Mouse (Mus musculus): ENCODE measurements around the gene Intu. TPM values are rescaled to one million over a fixed set of nuclear protein-coding genes. Genes with fewer than 3 reads are reported as not detected.

Gene Intu
- polyA plus RNA-seq, 1 experiment from 2014 or later, result 2.8 TPM

DNA sequence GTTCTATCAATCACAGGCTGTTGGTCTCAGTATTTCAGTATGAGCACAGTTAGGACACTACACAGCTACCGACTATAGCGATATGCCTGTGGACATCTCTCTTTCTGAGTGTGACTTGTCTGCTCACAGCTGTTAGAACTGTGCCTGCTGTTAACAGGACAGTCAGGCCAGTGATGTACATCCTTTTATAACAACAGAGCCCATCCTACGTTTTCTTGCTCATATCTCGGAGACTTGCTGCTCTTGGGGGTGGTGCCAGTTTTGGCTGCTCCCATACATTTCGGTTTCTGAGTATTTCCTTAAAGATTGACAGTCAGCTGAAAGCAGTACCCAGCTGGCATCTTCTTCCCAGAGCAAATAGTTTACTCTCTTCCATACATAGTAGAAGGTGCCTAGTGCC, 125.3 kb downstream of the Intu start:
- no peak overlapping the region for H3K9ac ChIP-seq
- no peaks in the 10 kb centered on the region for H3K27me3 ChIP-seq (replicated peaks)
- H3K4me3 ChIP-seq, result no peak overlapping the region
- WGBS, result 80% methylated on average over 5 of the region's 5 CpGs
- H3K36me3 ChIP-seq, result peaks cover 19% of the 10 kb centered on the region
- no peak overlapping the region for H3K27ac ChIP-seq (replicated peaks)
- no peak overlapping the region for H3K4me2 ChIP-seq
- no peak for ATAC-seq (ENCODE audit: extremely low read depth, insufficient number of reproducible peaks, low FRiP score, low TSS enrichment)
- H3K4me1 ChIP-seq, result peaks cover 6% of the 10 kb centered on the region
- H3K9me3 ChIP-seq, result no peaks in the 10 kb centered on the region

GRCm38 (mm10) chr3:40660231-40660630, 129.1 kb downstream of the Intu start:
- H3K4me2 ChIP-seq, result no peak overlapping the region
- no peak overlapping the region for H3K9ac ChIP-seq
- no peak for ATAC-seq (ENCODE audit: extremely low read depth, insufficient number of reproducible peaks, low FRiP score, low TSS enrichment)
- H3K4me1 ChIP-seq, result no peaks in the 10 kb centered on the region
- H3K27ac ChIP-seq (replicated peaks), result no peak overlapping the region
- H3K4me3 ChIP-seq, result no peak overlapping the region
- WGBS, result 78% methylated on average over 2 of the region's 2 CpGs
- H3K36me3 ChIP-seq, result peaks cover 24% of the 10 kb centered on the region
- H3K9me3 ChIP-seq, result no peaks in the 10 kb centered on the region
- H3K27me3 ChIP-seq (replicated peaks), result no peaks in the 10 kb centered on the region

DNA sequence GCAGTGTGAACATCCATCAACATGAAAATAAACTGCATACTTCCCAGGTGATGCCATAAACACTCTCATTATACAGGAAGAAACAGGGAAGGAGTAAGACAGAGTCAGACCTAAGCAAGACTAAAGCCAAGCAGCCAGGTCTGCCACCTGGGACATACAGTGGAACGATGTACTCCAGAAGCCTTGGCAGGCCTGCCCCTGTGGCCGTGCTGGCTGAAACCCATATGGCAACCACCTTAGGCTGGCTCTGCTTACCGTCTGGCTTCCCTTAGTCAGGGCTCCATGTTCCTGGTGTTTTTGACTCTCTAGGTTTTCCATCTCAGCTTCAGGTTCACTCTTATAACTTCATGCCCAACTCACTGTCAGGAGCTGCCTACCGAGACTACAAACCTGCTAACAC, 135.0 kb downstream of the Intu start:
- Histone ChIP-seq H3K36me3 (peaks cover 21% of the 10 kb centered on the region), H3K4me1 (peaks cover 17% of the 10 kb centered on the region), H3K9ac (no peak overlapping the region; the same call in 1 of the 2 replicates), H3K9me3 (no peaks in the 10 kb centered on the region), H3K4me3 (no peak overlapping the region), H3K4me2 (no peak overlapping the region), H3K27me3 (replicated peaks) (no peaks in the 10 kb centered on the region), H3K27ac (replicated peaks) (no peak overlapping the region)
- WGBS, result 66% methylated on average over 4 of the region's 4 CpGs
- ATAC-seq (ENCODE audit: extremely low read depth, insufficient number of reproducible peaks, low FRiP score, low TSS enrichment), result no peak

DNA sequence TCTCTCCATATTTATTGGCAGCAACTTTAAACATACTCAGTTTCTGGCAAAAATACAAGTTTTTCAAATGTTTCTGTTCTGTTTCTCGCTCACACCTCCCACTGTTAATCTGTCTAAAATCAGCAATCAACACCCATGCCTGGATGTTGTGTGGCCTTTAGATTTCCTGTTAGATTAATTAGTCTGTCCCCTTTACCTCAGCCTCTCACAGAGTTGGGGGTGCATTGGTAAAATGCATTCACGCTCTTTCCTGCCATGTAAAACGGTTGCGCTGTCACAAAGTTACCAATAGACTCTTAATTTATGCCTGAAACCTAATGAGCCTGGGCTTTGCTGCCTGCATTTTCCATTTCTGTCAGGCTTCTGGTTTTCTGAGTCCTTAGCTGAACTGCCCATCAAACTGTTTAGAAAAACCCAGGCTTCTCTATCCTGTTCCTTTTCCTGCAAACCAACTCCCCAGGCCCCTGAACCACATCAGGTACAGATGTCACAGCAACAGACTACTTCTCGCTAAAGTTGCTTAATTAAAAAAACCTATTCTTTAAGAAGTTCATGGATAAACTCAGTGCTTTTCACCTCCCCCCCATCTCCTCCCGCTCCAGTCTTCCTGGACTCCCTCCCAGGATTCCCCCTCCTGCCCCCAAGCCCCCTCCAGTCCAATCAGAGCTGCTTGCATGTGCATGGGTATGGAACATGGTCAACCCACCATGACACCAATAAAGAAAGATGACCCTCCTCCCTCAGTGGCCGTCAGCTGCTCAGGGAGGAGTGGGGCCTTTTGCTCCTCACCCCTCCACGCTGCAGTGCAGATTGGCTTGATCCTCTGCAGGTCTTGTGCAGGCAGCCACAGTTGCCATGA, 136.0 kb downstream of the Intu start:
- Histone ChIP-seq H3K4me3 (no peak overlapping the region), H3K27me3 (replicated peaks) (no peaks in the 10 kb centered on the region), H3K36me3 (peaks cover 21% of the 10 kb centered on the region), H3K4me2 (no peak overlapping the region), H3K4me1 (peaks cover 17% of the 10 kb centered on the region), H3K9me3 (no peaks in the 10 kb centered on the region), H3K9ac (no peak overlapping the region), H3K27ac (replicated peaks) (no peak overlapping the region)
- no peak for ATAC-seq (ENCODE audit: extremely low read depth, insufficient number of reproducible peaks, low FRiP score, low TSS enrichment)
- 82% methylated on average over 8 of the region's 8 CpGs for WGBS

GRCm38 (mm10) chr3:40668889-40669288, 137.8 kb downstream of the Intu start:
- Histone ChIP-seq H3K4me1 (peaks cover 17% of the 10 kb centered on the region), H3K4me2 (no peak overlapping the region), H3K27ac (replicated peaks) (no peak overlapping the region), H3K4me3 (no peak overlapping the region), H3K36me3 (peaks cover 16% of the 10 kb centered on the region), H3K9me3 (no peaks in the 10 kb centered on the region), H3K9ac (no peak overlapping the region; the same call in 1 of the 2 replicates), H3K27me3 (replicated peaks) (no peaks in the 10 kb centered on the region)
- no peak for ATAC-seq (ENCODE audit: extremely low read depth, insufficient number of reproducible peaks, low FRiP score, low TSS enrichment)
- WGBS, result 24% methylated on average over 6 of the region's 6 CpGs

DNA sequence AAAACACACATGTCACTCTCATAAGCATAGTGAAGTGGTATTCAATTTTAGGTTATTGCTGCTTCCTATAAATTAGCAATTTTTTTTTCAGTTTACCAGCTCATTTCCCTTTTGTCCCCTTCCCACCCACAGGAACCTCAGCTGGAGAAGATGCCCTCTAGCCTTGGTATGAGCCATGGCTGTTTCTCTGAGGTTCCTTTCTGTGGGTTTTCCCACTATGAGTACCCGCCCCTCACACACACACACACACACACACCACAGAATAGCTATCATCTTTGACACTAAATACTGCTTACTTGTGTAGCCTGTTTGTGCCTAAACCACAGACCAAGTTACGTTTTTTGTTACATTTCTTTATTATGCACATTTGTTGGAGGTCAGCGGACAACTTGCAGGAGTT, 138.3 kb downstream of the Intu start:
- Histone ChIP-seq H3K36me3 (peaks cover 13% of the 10 kb centered on the region), H3K27ac (replicated peaks) (no peak overlapping the region), H3K4me1 (peaks cover 20% of the 10 kb centered on the region), H3K4me2 (no peak overlapping the region), H3K9ac (no peak overlapping the region), H3K27me3 (replicated peaks) (no peaks in the 10 kb centered on the region), H3K4me3 (no peak overlapping the region), H3K9me3 (no peaks in the 10 kb centered on the region)
- no peak for ATAC-seq (ENCODE audit: extremely low read depth, insufficient number of reproducible peaks, low FRiP score, low TSS enrichment)
- 92% methylated on average over 3 of the region's 3 CpGs for WGBS

GRCm38 (mm10) chr3:40673515-40673914, 142.4 kb downstream of the Intu start:
- WGBS, result 67% methylated on average over 1 of the region's 1 CpGs
- H3K4me1 ChIP-seq, result peaks cover 18% of the 10 kb centered on the region
- no peaks in the 10 kb centered on the region for H3K9me3 ChIP-seq
- no peak overlapping the region for H3K4me3 ChIP-seq
- H3K27ac ChIP-seq (replicated peaks), result no peak overlapping the region
- H3K9ac ChIP-seq, result no peak overlapping the region
- no peak for ATAC-seq (ENCODE audit: extremely low read depth, insufficient number of reproducible peaks, low FRiP score, low TSS enrichment)
- H3K27me3 ChIP-seq (replicated peaks), result no peaks in the 10 kb centered on the region
- peaks cover 4% of the 10 kb centered on the region; the same call in 1 of the 2 replicates for H3K36me3 ChIP-seq
- no peak overlapping the region for H3K4me2 ChIP-seq

- Histone ChIP-seq H3K9me3 (no peaks in the 10 kb centered on the region), H3K4me3 (peak overlapping the region; percentile 10; the same call in 1 of the 2 replicates), H3K4me1 (peaks cover 15% of the 10 kb centered on the region), H3K9ac (no peak overlapping the region), H3K27ac (replicated peaks) (peak overlapping the region; percentile 73), H3K36me3 (peaks cover 4% of the 10 kb centered on the region; the same call in 1 of the 2 replicates), H3K27me3 (replicated peaks) (no peaks in the 10 kb centered on the region), H3K4me2 (peak overlapping the region; percentile 56)
- 11% methylated on average over 8 of the region's 8 CpGs for WGBS
- no peak for ATAC-seq (ENCODE audit: extremely low read depth, insufficient number of reproducible peaks, low FRiP score, low TSS enrichment)
Observed at GRCm38 (mm10) chr3:40674873-40675405, 143.9 kb downstream of the Intu start.

- WGBS, result 67% methylated on average over 1 of the region's 1 CpGs
- Histone ChIP-seq H3K9me3 (no peaks in the 10 kb centered on the region), H3K27ac (replicated peaks) (no peak overlapping the region), H3K36me3 (no peaks in the 10 kb centered on the region), H3K27me3 (replicated peaks) (no peaks in the 10 kb centered on the region), H3K9ac (no peak overlapping the region), H3K4me1 (peaks cover 47% of the 10 kb centered on the region), H3K4me2 (no peak overlapping the region), H3K4me3 (no peak overlapping the region)
- ATAC-seq (ENCODE audit: extremely low read depth, insufficient number of reproducible peaks, low FRiP score, low TSS enrichment), result no peak
Observed at GRCm38 (mm10) chr3:40678856-40679255, 147.8 kb downstream of the Intu start.

GRCm38 (mm10) chr3:40682404-40682803, 151.3 kb downstream of the Intu start:
- Histone ChIP-seq H3K27ac (replicated peaks) (peak overlapping the region; percentile 85), H3K4me2 (peak overlapping the region; percentile 52), H3K36me3 (no peaks in the 10 kb centered on the region), H3K4me1 (peaks cover 56% of the 10 kb centered on the region), H3K9me3 (no peaks in the 10 kb centered on the region), H3K9ac (peak overlapping the region; percentile 33), H3K27me3 (replicated peaks) (no peaks in the 10 kb centered on the region), H3K4me3 (peak overlapping the region; percentile 22)
- peak; percentile 26; the same call in 1 of the 2 replicates for ATAC-seq (ENCODE audit: extremely low read depth, insufficient number of reproducible peaks, low FRiP score, low TSS enrichment)
- WGBS, result 28% methylated on average over 11 of the region's 11 CpGs

DNA sequence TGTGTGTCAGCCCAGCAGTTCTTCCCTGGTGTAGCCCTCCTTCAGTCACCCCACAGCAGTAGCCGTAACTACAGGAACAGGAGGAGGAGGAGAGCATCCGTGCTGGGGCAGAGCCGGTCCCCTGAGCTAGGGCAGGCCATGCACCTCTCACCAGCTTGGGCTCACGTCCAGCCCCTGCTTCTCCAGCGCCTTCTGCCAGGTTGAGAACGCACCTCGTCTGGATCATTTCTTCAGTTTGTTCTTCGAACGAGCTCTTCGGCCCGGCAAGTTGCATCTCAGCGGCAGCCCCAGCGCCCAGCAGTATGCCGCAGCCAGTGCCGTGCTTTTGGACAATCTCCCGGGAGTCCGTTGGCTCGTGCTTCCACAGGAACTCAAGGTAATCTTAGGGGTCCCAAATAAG, 152.1 kb downstream of the Intu start:
- no peaks in the 10 kb centered on the region for H3K9me3 ChIP-seq
- H3K9ac ChIP-seq, result 0 out of 2 replicates have a peak overlapping the region, but pooled peaks have one; percentile 33
- 76% methylated on average over 18 of the region's 18 CpGs for whole genome bisulfite sequencing
- H3K4me2 ChIP-seq, result peak overlapping the region; percentile 28
- 0 out of 2 replicates have a peak, but pooled peaks cover under 1% of the 10 kb centered on the region for H3K36me3 ChIP-seq
- ATAC-seq (ENCODE audit: extremely low read depth, insufficient number of reproducible peaks, low FRiP score, low TSS enrichment), result peak; percentile 22; the same call in 1 of the 2 replicates
- H3K27ac ChIP-seq (replicated peaks), result peak overlapping the region; percentile 85
- H3K4me3 ChIP-seq, result peak overlapping the region; percentile 11
- no peaks in the 10 kb centered on the region for H3K27me3 ChIP-seq (replicated peaks)
- peaks cover 60% of the 10 kb centered on the region for H3K4me1 ChIP-seq
